Mouse (Mus musculus) testis, postnatal 10 days (tissue): ENCODE results near the gene D10Jhu81e.
A peak's percentile ranks its signal among the peaks of the same experiment; 100 is the strongest.
"Not testable (repeated sequence)": the region's sequence is repeated elsewhere in the genome, so short reads cannot be mapped to it uniquely, and the experiment has no call there.

ENCODE experiments used
- DNase-seq: peaks from one replicate; pipeline ENCODE4 v3.0.0; 2021; ENCODE audit warnings: low spot score

The D10Jhu81e gene

GRCm38 (mm10) chr10:78129423-78129822 is 40.2 kb downstream of the D10Jhu81e start:
- DNase-seq: peak; percentile 65

GRCm38 (mm10) chr10:78128647-78129046 is 40.9 kb downstream of the D10Jhu81e start:
- DNase-seq: no peak

GRCm38 (mm10) chr10:78127931-78128330 is 41.7 kb downstream of the D10Jhu81e start:
- DNase-seq: no peak

- no peak for DNase-seq
Observed at GRCm38 (mm10) chr10:78127046-78127870, 42.3 kb downstream of the D10Jhu81e start.

GRCm38 (mm10) chr10:78126311-78126710 is 43.3 kb downstream of the D10Jhu81e start:
- DNase-seq: no peak

GRCm38 (mm10) chr10:78125061-78125460 is 44.5 kb downstream of the D10Jhu81e start:
- not testable (repeated sequence) for DNase-seq

GRCm38 (mm10) chr10:78124137-78124536 is 45.4 kb downstream of the D10Jhu81e start:
- DNase-seq: not testable (repeated sequence)

- no peak for DNase-seq
Observed at GRCm38 (mm10) chr10:78119422-78119821, 50.2 kb downstream of the D10Jhu81e start.

- no peak for DNase-seq
Observed at GRCm38 (mm10) chr10:78115153-78115552, 54.4 kb downstream of the D10Jhu81e start.

GRCm38 (mm10) chr10:78114521-78115092 is 55.0 kb downstream of the D10Jhu81e start:
- DNase-seq: no peak
